Comparison of ENCODE assay signal across 2 mouse cellular contexts in genomic region chr3:134219881-134220280, GRCm38 (mm10). TPM values are rescaled to one million over a fixed set of nuclear protein-coding genes. Genes with fewer than 3 reads are reported as not detected.
"Had no signal": no experiment of that assay in that cellular context is flagged by ENCODE, and none has a peak within 500 bp of the region (broad histone marks: within the 10 kb centered on the region; RNA-seq: fewer than 3 reads in every experiment).

No protein-coding gene starts in this region.

RNA-seq across cellular contexts. Expression of gene Cxxc4, which starts 16.4 kb away (rescaled TPM):
- total RNA-seq: common myeloid progenitor, adult 5-6 weeks; granulocyte monocyte progenitor cell, adult 5-6 weeks had no signal
